23 mouse cellular contexts compared by ENCODE assay signal in genomic region chr7:130854684-130855292, GRCm38 (mm10). TPM values are rescaled to one million over a fixed set of nuclear protein-coding genes. Genes with fewer than 3 reads are reported as not detected.
A peak's percentile ranks its signal among the peaks of the same experiment; 100 is the strongest.
DNase-seq lines count a peak whose midpoint lies in the region; ATAC-seq and TF ChIP-seq lines count a peak whose summit lies in the region.
"Had no signal": no experiment of that assay in that cellular context is flagged by ENCODE, and none has a peak within 500 bp of the region (broad histone marks: within the 10 kb centered on the region; RNA-seq: fewer than 3 reads in every experiment).

No protein-coding gene starts in this region.

- no peaks in the 10 kb centered on the region for H3K36me3 ChIP-seq in midbrain, embryonic 11.5 days (ENCODE audit: control insufficient read depth, insufficient read depth, low read length)
- H3K36me3 ChIP-seq in midbrain, embryonic 14.5 days (ENCODE audit: control insufficient read depth, insufficient read depth, low read length): no peaks in the 10 kb centered on the region
- H3K36me3 ChIP-seq in lung, embryonic 14.5 days (ENCODE audit: insufficient read depth): no peaks in the 10 kb centered on the region
- H3K36me3 ChIP-seq: embryonic facial prominence, embryonic 12.5 days; heart, embryonic 10.5 days; limb, embryonic 12.5 days; neural tube, embryonic 13.5 days had no signal

- no peak overlapping the region for H3K9ac ChIP-seq in midbrain, embryonic 11.5 days (ENCODE audit: low read length)
- no peak overlapping the region for H3K9ac ChIP-seq in midbrain, embryonic 14.5 days (replicated peaks; ENCODE audit: low read length)
- no peak overlapping the region for H3K9ac ChIP-seq in lung, embryonic 14.5 days
- H3K9ac ChIP-seq: embryonic facial prominence, embryonic 12.5 days; forebrain, embryonic 13.5 days; limb, embryonic 12.5 days; liver, embryonic 14.5 days; neural tube, embryonic 13.5 days had no signal

- peaks cover 7% of the 10 kb centered on the region; the same call in 1 of the 2 replicates for H3K4me1 ChIP-seq in midbrain, embryonic 11.5 days (ENCODE audit: control insufficient read depth, insufficient read depth, low read length)
- H3K4me1 ChIP-seq in midbrain, embryonic 14.5 days (ENCODE audit: control insufficient read depth, insufficient read depth, low read length): no peaks in the 10 kb centered on the region
- no peaks in the 10 kb centered on the region; the same call in 1 of the 2 replicates for H3K4me1 ChIP-seq in lung, embryonic 14.5 days (ENCODE audit: insufficient read depth)
- H3K4me1 ChIP-seq: embryonic facial prominence, embryonic 12.5 days; forebrain, embryonic 13.5 days; heart, embryonic 10.5 days; limb, embryonic 12.5 days had no signal

- no peak overlapping the region for H3K27ac ChIP-seq in midbrain, embryonic 11.5 days (ENCODE audit: low read depth, low read length)
- H3K27ac ChIP-seq in midbrain, embryonic 14.5 days (replicated peaks; ENCODE audit: low read depth, low read length): no peak overlapping the region
- H3K27ac ChIP-seq in lung, embryonic 14.5 days (ENCODE audit: low read depth): no peak overlapping the region; the same call in 1 of the 2 replicates
- H3K27ac ChIP-seq: embryonic facial prominence, embryonic 12.5 days; forebrain, embryonic 13.5 days; heart, embryonic 10.5 days; kidney, postnatal 0 days; limb, embryonic 12.5 days; liver, embryonic 14.5 days; neural tube, embryonic 13.5 days had no signal

- no peak for ATAC-seq in midbrain, embryonic 11.5 days (ENCODE audit: low FRiP score)
- no peak for ATAC-seq in midbrain, embryonic 14.5 days (ENCODE audit: low FRiP score, low TSS enrichment)
- peak; percentile 74; the same call in 1 of the 2 replicates for ATAC-seq in lung, embryonic 14.5 days (ENCODE audit: insufficient read depth)
- ATAC-seq: forebrain, embryonic 13.5 days; hindbrain, embryonic 16.5 days; midbrain, embryonic 16.5 days had no signal

- no peak overlapping the region for H3K4me2 ChIP-seq in midbrain, embryonic 11.5 days
- no peak overlapping the region for H3K4me2 ChIP-seq in midbrain, embryonic 14.5 days (ENCODE audit: low read length)
- no peak overlapping the region for H3K4me2 ChIP-seq in lung, embryonic 14.5 days
- H3K4me2 ChIP-seq: embryonic facial prominence, embryonic 12.5 days; forebrain, embryonic 13.5 days; limb, embryonic 12.5 days; neural tube, embryonic 13.5 days had no signal

- no peak for TF ChIP-seq CTCF in lung, embryonic 14.5 days (IDR thresholded peaks at IDR 0.05; ENCODE audit: low read depth)

- no peaks in the 10 kb centered on the region for H3K27me3 ChIP-seq in midbrain, embryonic 11.5 days (ENCODE audit: control insufficient read depth, insufficient read depth, low read length)
- H3K27me3 ChIP-seq in midbrain, embryonic 14.5 days (ENCODE audit: control insufficient read depth, insufficient read depth, low read length): no peaks in the 10 kb centered on the region; the same call in 1 of the 2 replicates
- H3K27me3 ChIP-seq in lung, embryonic 14.5 days (ENCODE audit: insufficient read depth, low read length): no peaks in the 10 kb centered on the region
- H3K27me3 ChIP-seq: embryonic facial prominence, embryonic 12.5 days; neural tube, embryonic 13.5 days had no signal

- no peak overlapping the region for H3K4me3 ChIP-seq in midbrain, embryonic 11.5 days (ENCODE audit: low read depth, low read length)
- H3K4me3 ChIP-seq in midbrain, embryonic 14.5 days (replicated peaks; ENCODE audit: low read depth, low read length): no peak overlapping the region
- no peak overlapping the region for H3K4me3 ChIP-seq in lung, embryonic 14.5 days (ENCODE audit: low read depth, low read length)
- H3K4me3 ChIP-seq: embryonic facial prominence, embryonic 12.5 days; erythroblast, embryonic 14.5 days; forebrain, embryonic 13.5 days; gastrocnemius, adult 2 months; heart, embryonic 10.5 days; limb, embryonic 12.5 days; myocyte; neural tube, embryonic 13.5 days had no signal

- DNase-seq in midbrain, embryonic 11.5 days (ENCODE audit: low spot score, missing footprints): peak; percentile 62
- DNase-seq in midbrain, embryonic 14.5 days: no peak
- peak; percentile 43 for DNase-seq in lung, embryonic 14.5 days
- DNase-seq in lung, postnatal 25 days (ENCODE audit: low spot score): peak; percentile 73
- no peak for DNase-seq in frontal cortex, postnatal 36 days (ENCODE audit: low spot score in 2 of 2)
- no peak for DNase-seq in gastrocnemius, postnatal 14 days
- no peak for DNase-seq in thymus, postnatal 36 days
- DNase-seq: gastrocnemius, adult 2 months; kidney, adult 2 months; layer of hippocampus, postnatal 36 days; thymus, adult 18-20 months; thymus, postnatal 4 days had no signal

- intact Hi-C loops in gastrocnemius, postnatal 14 days (cut with DNase I; ENCODE audit: low total_unique reads): no loop called here

- 53% methylated on average over 4 of the region's 4 CpGs for WGBS in midbrain, embryonic 11.5 days
- 67% methylated on average over 4 of the region's 4 CpGs for WGBS in midbrain, embryonic 14.5 days
- 68% methylated on average over 4 of the region's 4 CpGs for WGBS in lung, embryonic 14.5 days

- no peaks in the 10 kb centered on the region for H3K9me3 ChIP-seq in midbrain, embryonic 11.5 days (ENCODE audit: control insufficient read depth, low read length)
- H3K9me3 ChIP-seq in midbrain, embryonic 14.5 days (ENCODE audit: control insufficient read depth, low read length): no peaks in the 10 kb centered on the region
- H3K9me3 ChIP-seq in lung, embryonic 14.5 days (ENCODE audit: low read depth, low read length): no peaks in the 10 kb centered on the region
- H3K9me3 ChIP-seq: embryonic facial prominence, embryonic 12.5 days; forebrain, embryonic 13.5 days; heart, embryonic 10.5 days; limb, embryonic 12.5 days; neural tube, embryonic 13.5 days had no signal

RNA-seq across cellular contexts. Expression of gene Plekha1, which starts 10.8 kb away (rescaled TPM):
- 37.6 and 40.8 TPM in 2 replicates for polyA plus RNA-seq in midbrain, embryonic 11.5 days (2014; fragmentation: Nextera tagmentation; extraction: Ambion mirVana)
- polyA plus RNA-seq in midbrain, embryonic 14.5 days (2014; fragmentation: Nextera tagmentation; extraction: Ambion mirVana): 65.1 and 77.7 TPM in 2 replicates
- 52.4 and 56.2 TPM in 2 replicates for polyA plus RNA-seq in lung, embryonic 14.5 days (2014; fragmentation: Nextera tagmentation; extraction: Ambion mirVana)
- 10 to 100 TPM; 23.8 to 29.4 TPM for total RNA-seq in gastrocnemius, postnatal 14 days (2021)
- polyA plus RNA-seq: erythroblast, embryonic 14.5 days had no signal

Comparison
In these comparisons a context has a peak if more than half of its experiments do, and no peak if none do; other contexts are left out.
1. DNase-seq: peak in midbrain, embryonic 11.5 days (single experiment), lung, embryonic 14.5 days (single experiment) and lung, postnatal 25 days (single experiment); none in midbrain, embryonic 14.5 days (single experiment), frontal cortex, postnatal 36 days (0 of 2), gastrocnemius, postnatal 14 days (single experiment) and thymus, postnatal 36 days (0 of 2).